Mouse (Mus musculus): Measurements from ENCODE around the gene Btbd1. TPM values are rescaled to one million over a fixed set of nuclear protein-coding genes. Genes with fewer than 3 reads are reported as not detected.

Btbd1 gene
- polyA plus RNA-seq (2012; rRNA removed) = 26.8 and 33.3 TPM in 2 replicates

DNA sequence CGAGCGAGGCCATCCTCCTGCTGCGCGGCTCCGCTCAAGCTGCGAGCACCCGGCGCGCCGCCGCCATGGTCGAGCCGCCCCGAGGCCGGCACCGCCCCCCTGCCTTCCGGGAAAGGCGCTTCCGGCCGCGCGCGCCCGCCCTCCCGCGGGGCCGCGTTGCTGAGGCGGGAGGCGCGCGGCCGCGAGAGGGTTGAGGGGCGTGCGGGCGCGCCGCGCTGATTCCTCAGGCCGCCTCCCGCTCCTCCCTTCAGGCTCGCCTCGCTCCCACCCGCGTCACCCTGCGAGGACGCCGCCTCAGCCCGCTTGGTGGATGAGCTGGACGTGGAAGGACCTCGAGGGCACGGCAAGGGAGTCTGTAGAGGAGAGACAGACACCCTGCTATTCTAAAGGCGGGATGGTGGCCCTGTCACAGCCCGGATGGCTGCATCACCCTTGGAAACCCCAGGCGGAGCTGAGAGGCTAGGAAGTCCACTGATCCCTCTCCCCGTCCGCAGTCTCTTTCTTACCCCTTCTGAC, at the start of gene Btbd1:
Gene Btbd1, minus strand, starts transcription at position 53 of the 516 bp plus-strand sequence.

DNA sequence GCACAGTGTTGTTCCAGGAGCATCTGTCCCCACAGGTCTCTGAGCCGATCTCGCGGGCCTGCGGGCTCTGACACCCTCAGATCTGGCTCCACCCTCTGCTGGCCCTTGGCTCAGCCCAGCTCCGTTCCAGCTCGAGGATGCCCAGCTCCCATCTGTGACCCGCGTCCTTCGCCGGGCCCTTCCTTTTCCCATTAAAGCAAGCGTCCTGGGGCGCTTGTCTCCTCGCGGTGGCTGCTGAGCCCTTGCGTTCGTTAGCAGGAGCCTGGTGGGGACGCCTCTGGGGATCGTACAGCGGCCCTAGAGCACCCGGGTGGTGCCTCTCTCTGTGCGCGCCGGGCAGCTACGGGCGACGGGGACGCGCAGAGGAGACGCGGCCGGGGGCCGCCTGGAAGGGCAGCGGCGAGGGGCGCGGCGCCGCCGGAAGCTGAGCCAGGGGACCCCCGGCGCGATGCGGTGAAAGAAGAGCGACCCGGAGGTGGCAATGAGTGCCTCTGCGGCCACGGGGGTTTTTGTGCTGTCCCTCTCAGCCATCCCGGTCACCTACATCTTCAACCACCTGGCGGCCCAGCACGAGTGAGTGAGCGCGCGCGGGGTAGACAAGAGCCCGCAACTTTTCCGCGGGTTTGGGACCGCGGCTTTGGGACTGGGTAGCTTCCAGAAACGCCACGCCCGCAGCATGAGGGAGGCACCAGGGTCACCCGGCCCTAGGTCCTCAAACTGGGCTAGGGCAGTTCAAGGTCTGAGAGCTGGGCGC, 29.9 kb upstream of the Btbd1 start, which contains the start of gene Tm6sf1:
Gene Tm6sf1, plus strand, starts transcription at position 34 of the 754 bp plus-strand sequence.

DNA sequence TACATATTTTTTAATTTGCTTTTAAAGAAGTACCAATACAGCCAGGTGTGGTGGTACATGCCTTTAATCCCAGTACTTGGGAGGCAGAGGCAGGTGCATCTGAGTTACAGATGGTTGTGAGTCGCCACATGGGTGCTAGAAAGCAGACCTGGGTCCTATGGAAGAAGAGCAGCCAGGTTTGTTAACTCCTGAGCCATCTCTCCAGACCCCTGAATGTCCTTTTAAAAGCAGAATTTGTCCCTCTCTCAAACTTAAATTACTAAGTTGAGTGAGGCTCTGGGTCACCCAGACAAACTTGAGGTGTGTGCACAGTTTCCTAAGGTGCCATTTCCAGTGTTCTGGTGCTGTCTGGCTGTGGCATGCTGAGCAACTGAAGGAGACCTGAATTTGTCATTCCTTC, 26.5 kb upstream of the Btbd1 start, which contains the start of gene Gm10160:
Gene Gm10160, minus strand, starts transcription at position 101 of the 400 bp plus-strand sequence.

DNA sequence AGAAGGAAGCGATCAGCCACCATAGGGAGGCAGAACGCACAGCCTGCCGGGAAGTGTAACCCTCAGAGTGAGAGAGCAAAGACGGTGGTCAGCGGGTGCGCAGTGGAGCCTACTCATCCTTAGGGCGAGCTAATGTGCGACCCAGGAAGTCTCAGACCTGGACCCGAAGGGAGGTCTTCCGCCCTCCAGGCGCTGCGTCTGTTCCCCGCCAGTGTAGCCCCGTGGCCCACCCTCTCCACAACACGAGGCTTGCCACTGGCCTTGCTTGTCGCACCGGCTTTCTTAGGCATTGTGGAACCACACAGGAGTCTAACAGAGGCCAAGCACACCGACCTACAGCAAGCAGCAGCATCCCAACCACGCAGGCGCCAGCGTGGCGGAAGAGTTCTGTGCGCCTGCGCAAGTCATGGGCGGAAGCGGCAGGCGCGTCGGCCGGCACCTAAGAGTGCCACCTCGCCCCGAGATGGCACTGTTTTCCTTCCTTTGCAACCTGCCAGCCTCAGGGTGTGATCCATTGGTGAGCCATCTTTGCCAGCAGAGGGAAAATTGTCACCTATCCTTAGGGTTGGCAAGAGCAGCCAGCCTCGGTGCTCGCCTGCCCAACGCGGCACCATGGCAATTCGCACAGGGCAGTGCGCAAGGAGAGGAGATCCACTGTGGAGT, 40.0 kb downstream of the Btbd1 start, which contains the start of gene 3110040N11Rik:
Gene 3110040N11Rik, minus strand, starts transcription at position 384 of the 663 bp plus-strand sequence.

DNA sequence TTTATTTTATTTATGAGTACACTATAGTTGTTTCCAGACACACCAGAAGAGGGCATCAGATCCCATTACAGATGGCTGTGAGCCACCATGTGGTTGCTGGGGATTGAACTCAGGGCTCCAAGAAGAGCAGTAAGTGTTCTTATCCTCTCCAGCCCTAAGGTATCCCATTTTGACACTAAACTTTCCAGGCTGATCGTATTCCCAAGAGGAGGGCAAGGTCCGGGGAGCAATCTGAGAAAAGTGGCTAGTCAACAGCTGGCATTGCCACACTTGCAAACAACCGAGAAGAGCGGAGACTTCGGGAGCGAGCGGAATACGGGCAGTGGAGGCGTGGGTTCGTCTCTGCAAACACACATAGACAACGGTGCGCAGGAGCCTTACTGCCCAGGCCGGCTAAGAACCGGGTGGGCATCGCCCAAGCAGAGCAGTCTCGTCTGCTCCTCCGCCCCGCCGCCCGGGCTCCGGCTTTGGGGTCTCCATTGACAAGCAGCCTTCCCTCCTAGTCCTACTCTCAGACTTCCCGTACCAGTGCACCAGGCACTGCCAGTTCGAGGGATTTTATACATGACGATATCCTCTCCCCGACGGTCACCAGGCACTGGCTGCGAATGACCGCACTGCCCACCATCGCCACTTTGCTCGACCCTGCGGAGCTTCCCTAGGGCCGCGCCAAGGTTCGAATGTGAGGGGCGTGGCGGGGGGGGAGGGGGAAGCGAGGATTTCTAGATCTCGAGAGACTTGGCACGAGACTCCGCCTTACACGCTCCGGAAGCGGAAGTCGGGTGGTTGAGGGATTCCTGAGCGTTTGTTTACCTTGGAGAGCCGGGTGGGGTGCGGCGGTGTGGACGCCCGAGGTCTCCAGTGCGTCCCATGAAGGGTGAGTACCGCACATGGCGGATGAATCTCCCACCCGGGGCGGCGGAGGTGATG, 66.8 kb downstream of the Btbd1 start, which contains the start of gene Ramac:
Gene Ramac, plus strand, starts transcription at position 746 of the 930 bp plus-strand sequence.

Other genes with a start within 250 kb of the Btbd1 start
- gene Homer2, start 121.9 kb downstream of the Btbd1 start, polyA plus RNA-seq (2012; rRNA removed) = 28.3 and 34.6 TPM in 2 replicates
- 5.4 and 5.5 TPM in 2 replicates for gene Ramac, start 66.5 kb downstream of the Btbd1 start, polyA plus RNA-seq (2012; rRNA removed)
- gene 3110040N11Rik, start 40.0 kb downstream of the Btbd1 start, polyA plus RNA-seq (2012; rRNA removed) = 23.9 and 26.6 TPM in 2 replicates
- not detected in 2 replicates for gene Gm10160, start 26.4 kb upstream of the Btbd1 start, polyA plus RNA-seq (2012; rRNA removed)
- gene Tm6sf1, start 29.6 kb upstream of the Btbd1 start, polyA plus RNA-seq (2012; rRNA removed) = 15.1 and 21.5 TPM in 2 replicates
- 2.5 and 3.2 TPM in 2 replicates for gene Hdgfl3, start 105.0 kb upstream of the Btbd1 start, polyA plus RNA-seq (2012; rRNA removed)
- 0.16 and 0.34 TPM in 2 replicates for gene Bnc1, start 162.9 kb upstream of the Btbd1 start, polyA plus RNA-seq (2012; rRNA removed)